Mouse (Mus musculus) neutrophil, adult 5-6 weeks (primary cell): ENCODE results near the gene Aprt. TPM values are rescaled to one million over a fixed set of nuclear protein-coding genes. Genes with fewer than 3 reads are reported as not detected.

ENCODE experiments used
- ATAC-seq: fragments of 151-379, 151-347 bp; 2 replicates; pipeline ENCODE4 v1.8.0; 2017; ENCODE audit warnings: mild to moderate bottlenecking, moderate TSS enrichment; ENCODE audit not compliant: insufficient number of reproducible peaks, poor library complexity, low FRiP score, severe bottlenecking; ENCODE audit errors: extremely low read depth
- total RNA-seq: library from RNA; stranded (forward); fragments of 200-1000 nt; gene quantifications from 2 replicates; pipeline ENCODE4 v1.2.3, GENCODE M21; 2017

Gene Aprt
- 26.4 and 42.6 TPM in 2 replicates for total RNA-seq

DNA sequence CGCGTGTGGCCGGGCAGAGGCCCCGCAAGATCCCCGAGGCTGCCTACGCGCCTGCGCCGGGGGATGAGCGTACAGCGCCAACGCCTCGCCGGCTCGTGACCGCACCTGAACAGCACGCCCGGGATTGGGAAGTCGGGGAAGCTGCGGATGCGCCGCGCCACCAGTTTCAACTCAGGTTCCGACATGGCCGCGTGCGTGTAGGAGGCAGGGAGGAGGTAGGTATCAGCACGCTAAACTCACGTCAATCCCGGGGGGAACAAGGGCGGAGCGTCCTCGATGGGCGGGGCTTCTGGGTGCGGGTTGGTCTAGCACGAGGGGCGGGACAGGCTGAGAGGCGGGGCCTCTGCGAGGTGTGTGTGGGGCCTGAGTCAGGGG lies at the start of gene Aprt:
Gene Aprt, minus strand, starts transcription at position 262 of the 375 bp plus-strand sequence.
- peak; percentile 84 for ATAC-seq

DNA sequence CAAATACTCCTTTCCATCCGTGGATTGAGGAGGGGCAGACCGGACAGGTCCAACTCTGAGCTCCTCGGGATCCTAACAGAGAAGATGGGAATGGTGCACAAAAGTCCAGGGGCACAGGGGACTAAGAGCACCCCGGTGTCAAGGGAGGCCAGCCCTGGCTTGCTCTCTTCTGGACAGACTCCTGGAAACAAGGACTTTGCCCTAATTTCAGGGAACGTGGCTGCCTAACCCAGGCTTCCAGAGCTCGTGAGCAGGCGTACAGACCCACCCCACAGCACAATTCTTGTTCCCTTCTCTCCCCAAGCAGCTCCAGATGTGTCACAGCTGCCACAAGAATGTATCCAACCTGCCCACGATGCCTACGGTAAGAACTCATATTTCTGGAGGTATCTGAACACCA lies 49.1 kb upstream of the Aprt start:
- no peak for ATAC-seq

DNA sequence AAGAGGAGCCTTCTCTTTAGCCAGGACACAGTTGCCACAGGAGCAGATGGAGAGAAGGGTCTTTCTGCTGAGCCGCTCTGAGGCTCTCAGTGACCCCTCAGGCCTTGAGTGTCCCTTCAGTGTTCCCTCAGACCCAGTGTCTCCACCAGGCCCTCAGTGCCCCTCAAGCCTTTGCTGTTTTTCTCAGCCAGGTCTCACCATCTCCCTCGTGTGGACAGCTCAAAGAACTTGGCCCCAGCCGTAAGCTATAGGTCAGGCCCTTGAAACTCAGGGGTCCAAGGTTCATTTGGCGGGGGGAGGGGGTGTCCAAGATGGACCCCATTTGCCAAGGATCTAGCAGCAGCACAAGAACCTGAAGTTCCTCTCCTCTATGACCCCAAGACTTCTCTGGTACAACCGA lies 47.9 kb upstream of the Aprt start:
- ATAC-seq, result no peak

DNA sequence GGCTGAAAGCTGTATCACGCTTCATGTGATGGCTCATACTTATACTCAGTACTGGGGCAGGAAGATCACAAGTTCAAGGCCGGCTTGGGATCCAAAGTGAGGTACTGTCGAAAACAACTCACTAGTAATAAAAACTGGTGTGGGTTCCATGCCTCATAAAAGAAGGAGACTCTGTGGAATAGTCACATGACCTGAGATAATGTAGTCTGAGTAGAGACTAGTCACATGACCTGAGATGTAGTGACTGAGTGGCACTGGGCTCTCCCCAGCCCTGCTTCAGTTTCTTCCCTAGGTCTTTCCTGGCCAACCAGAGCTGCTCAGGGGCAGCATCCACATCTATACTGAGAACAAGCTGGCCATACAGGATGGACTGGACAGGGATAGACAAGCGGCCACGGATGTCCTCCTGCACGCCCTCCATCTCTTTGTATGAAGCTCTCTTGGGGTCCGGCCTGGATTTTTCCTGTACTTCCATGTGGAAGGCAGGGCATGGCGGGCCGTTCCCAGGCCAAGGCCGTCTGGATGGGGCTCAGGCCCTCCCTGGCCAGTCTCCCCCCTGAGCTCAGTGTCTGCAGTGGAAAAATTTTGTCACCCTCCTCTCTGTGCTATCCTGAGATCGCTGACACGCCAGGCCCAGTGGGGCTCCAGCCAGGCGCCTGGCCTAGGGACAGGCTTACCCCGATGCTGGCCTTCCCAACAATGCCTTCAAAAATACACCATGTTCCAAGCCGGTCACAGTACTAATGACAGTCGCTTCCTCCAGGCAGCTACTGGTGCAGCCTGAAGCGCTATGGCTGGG lies 47.3 kb upstream of the Aprt start:
- no peak for ATAC-seq

DNA sequence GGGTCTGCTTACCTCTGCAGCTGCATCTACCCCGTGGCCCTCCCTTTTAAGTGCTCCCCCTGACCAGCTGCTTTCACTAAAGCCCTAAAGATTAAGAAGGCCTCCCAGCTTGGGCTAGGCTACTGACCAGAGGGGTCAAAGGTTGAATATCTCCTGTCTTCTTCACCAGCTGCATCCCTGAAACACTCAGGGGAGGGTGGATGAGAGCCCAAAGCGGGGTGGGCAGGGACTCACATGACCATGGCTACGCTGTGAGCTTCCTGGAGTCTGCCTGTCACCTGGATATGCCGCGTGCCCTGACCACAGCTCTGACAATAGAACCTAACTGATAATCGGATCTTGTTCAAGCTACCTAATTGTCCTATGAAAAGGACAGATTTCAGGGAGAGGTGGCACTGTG lies 46.0 kb upstream of the Aprt start, which contains the start of gene Pabpn1l:
Gene Pabpn1l, minus strand, starts transcription at position 13 of the 400 bp plus-strand sequence.
- ATAC-seq, result no peak

DNA sequence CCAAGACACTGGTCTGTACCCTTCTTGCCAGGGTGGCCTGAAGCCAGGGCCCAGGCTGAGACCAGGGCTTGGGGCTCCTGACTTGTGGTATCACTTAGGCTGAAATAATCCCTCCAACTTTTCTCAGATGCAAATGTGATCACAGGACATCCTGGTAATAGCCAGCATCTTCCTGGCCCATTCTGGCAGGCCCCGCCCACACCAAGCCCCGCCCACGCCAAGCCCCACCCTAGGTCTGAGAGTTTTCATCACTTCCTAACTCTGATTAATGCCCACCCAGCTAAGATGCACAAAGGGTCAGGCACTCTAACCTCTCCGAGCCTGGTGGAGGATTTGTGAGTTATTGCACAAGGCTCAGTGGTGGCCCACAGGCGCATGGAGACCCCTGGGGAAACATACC lies 43.7 kb upstream of the Aprt start:
- no peak for ATAC-seq

DNA sequence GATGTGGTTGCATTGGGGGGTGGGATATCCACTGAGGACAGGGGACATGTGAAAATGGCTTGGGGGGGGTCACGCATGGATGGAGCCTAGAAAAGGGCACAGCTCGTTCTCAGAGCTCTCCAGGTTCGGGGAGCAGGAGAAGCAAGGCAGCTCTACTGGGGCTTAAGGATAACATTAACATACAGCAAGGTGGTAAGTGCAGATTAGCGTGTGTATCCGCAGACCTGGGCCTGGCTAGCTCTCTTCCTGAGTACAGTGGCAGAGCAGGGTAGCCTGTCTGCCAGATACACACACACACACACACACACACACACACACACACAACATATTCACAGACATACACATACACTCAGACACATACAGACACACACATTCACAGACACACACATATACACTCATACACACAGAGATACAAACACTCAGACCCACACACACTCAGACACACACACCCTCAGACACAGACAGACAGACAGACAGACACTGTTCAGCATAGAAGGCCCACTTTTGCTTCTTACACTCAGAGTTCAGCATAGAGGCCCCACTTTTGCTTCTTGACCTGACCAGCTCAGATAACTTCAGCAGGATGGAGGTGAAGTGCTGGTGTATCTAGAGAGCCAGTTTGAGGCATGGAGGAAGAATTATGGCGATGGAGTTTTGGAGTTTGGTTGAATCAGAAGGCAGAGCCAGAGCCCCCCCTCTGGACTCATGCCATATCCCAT lies 42.1 kb upstream of the Aprt start:
- ATAC-seq, result no peak

DNA sequence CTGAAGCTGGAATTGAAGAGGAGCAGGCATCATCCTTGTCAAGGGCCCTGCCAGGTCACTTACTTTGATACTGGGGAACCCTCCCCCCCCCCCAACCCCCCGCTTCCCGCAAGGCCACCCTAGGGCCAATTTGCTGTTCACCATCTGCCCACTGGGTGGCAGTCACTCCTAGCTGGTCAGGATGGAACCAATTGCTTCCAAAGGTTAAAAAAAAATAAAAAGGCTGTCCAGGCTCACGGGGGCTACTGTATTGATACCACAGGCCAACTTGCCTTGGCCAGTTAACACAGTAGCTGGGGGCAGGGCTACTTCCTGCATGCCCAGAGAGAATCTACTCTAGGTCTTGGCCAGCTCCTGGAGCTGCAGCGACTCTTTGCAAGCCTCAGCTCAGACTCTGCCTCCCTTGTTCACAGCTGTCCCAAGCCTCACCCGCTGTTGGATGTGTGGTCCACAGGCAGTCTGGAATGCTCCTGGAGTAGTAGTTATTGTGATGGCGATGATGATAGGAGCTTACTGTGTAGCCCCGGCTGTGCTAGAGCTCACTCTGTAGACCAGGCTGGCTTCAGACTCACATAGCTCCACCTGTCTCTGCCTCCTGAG lies 41.3 kb upstream of the Aprt start:
- ATAC-seq, result peak; percentile 50

DNA sequence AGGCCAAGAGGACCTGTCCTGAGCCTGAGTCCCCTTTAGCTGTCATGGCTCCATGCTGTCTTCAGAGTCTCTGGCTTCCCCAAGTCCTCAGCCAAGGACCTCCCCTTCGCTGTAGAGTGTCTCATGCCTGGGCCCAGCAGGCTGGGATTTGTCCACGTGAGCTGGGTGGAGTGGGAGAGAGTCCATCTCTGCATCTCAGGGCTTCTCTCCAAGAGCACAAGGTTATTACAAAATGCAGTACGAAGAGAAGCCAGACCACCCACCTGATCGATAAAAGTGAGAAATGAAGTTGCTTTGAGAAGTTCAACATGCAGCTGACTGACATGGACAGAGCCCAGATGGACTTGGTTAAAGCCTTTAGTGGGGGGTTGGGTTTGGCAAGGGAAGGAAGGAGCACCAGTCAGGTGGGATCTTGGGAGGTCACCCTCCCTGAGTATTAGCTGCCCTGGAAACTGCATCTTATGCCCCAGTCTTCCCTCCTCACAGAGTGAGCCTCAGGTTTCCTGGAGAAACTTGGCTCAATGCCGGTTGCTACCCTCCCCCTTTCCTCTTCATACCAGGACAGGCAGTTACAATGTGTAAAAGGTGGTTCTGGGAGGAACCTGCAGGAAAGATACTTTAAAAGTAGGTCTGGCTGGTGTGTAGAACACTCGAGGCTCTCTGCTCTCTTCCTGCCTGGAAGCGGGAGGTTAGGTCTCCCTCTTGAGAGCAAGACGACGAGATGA lies 39.6 kb upstream of the Aprt start:
- no peak for ATAC-seq

DNA sequence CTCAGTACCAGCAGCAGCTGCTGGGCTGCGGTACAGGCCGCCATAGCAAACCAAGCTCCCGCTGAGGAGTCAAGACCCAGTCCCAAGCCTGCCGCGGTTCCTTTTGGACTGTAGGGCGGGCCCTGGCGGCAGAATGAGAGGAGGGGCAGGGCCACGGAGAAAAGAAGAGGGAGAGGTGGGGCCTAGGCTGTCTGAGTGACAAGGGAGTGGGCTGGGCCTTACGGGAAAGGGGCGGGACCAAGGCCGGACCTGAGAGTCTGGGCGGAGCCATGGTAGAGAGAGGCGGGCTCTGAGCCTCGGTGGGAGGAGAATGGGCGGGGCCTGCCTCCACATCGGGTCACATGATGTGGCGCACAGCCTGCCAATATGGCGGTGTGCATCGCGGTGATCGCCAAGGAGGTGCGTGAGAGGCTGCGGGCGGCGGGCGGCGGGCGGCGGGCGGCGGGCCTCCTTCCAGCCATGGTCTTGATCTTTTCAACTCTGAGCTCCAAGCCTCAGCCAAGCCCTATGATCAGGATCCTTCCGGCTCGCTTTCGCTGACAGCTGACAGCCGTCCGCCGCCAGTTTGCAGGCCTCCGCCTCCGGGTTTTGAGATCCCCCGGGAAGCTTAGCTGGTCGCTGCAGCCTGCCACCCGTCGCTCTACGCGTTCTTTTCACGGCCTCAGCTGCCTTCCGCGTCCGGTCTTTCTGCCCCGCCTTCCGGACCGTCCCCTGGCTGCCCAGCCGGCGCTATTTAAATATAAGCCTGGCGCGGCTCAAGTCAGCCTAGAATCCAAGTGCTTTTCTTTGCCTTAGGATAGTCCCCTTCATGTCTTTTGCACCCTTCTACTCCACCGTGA lies 34.8 kb upstream of the Aprt start, which contains the start of the genes Galns and Trappc2l:
Gene Galns, minus strand, starts transcription at position 169 of the 839 bp plus-strand sequence.
Gene Trappc2l, plus strand, starts transcription at position 346 of the 839 bp plus-strand sequence.
- ATAC-seq, result peak; percentile 98

DNA sequence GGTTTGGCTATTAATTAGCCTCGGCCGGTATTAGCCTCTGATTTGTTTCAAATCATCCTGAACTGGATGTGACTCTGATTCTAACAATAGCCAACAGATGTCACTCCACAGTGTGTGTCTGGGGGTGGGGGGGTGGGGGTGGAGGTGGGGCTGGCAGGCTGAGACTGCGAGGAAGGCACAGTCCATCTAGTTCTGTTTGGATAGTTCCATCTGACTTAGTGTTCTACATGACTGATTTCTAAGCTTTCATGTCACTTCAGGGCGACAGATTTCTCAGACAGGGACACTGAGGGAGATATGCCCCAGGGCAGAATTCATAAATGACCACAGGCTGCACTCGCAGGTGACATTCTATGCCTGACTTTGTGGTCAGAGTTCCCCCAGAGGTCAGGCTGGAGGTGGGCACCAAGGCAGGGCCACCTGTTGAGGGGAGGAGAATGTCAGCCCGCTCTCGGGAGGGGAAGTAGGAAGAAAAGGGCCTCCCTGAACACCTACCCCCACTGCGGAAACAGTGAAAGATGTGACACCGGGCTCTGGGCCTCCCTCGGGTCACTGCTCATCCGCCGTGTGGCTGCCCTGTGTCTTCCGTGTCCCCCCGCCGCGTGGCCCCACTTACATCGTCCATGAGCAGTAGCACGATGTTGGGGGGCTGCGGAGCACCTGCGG lies 34.0 kb upstream of the Aprt start:
- ATAC-seq, result peak; percentile 4; the same call in 1 of the 2 replicates

DNA sequence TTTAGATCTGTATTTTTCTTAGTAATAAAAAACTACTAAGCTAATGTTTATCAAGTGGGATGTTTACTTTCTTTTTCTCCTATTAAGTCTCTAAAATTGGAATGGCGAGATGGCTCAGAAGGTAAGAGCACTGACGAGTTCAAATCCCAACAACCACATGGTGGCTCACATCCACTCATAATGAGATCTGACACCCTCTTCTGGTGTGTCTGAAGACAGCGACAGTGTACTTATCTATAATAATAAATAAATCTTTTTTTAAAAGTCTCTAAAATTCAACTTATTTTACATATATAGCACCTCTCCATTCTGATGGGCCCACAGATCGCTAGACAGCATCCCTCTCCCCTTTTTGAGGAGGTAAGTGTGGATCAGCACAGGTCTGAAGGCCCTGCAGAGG lies 33.5 kb upstream of the Aprt start:
- ATAC-seq, result no peak

DNA sequence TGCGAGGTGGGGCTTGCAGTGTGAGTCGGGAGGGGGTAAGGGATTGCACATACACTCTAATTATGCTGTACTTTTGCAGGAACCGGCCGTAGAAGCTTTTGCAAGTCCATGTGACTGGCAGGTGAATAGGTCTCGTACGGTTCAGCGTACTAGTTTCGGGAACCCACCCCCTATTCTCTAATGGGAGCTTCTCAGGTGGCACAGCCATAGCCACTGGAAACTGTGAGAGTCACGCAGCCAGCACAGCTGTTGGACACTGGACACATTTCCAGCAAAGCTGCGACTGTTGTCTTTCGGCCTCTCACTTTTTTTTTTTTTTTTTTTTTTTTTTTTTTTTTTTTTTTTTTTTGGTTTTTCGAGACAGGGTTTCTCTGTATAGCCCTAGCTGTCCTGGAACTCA lies 30.1 kb upstream of the Aprt start:
- ATAC-seq, result no peak

DNA sequence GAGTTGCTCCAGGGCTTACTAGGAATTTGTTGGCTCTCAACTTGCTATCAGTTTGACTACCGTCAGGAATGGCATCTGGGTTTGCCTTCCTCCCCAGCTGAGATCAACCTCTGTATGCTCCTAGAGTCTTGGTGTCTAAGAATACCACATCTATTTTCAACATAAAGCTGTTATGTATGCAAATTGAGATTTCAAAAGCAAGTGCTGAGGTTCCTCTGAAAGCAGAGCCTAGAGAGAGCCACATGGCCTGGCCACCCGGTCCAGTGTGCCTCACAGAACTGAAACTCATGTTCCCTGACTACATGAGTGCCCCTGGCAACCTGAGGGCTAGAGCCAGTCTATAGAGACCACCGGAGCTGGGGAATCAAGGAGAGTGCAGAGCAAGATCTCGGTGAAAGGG lies 28.7 kb upstream of the Aprt start:
- ATAC-seq, result no peak

DNA sequence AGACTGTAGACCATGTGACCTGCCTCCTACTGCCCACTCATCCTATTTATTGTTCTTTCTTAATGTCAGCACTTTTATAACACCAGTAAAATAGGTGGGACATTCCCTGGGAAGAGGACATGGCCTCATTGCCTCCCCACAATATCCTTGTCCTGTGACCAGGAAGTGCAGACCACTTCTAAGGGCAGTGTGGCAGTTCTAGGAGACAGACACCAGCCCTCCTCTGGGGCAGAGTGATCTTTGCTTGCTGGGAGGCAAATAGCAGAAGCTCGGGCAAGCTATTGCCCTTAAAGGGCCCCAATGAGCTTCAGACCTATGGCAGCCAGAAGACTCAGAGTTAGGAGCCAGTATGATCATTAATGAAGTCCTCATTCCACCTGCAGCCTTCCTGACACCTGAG lies 27.9 kb upstream of the Aprt start:
- ATAC-seq, result no peak

DNA sequence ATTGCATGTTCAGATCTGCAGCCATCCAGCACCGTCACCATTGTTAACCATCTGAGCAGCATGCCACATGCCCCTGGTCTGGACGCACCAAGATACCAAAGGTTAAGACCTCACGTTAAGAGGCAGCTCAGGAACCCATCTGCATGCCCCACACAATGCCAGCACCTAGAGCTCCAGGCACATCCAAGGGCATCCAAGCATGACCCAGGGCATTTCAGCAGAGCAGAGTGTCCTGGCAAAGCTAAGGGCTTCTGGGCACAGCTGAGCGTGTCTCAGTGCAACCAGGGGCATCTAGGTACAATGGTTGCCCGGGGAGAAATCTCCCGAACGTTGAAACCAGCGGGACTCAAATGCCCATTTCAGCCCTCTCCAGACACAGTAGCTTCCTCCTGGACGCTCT lies 24.0 kb upstream of the Aprt start:
- ATAC-seq, result no peak

DNA sequence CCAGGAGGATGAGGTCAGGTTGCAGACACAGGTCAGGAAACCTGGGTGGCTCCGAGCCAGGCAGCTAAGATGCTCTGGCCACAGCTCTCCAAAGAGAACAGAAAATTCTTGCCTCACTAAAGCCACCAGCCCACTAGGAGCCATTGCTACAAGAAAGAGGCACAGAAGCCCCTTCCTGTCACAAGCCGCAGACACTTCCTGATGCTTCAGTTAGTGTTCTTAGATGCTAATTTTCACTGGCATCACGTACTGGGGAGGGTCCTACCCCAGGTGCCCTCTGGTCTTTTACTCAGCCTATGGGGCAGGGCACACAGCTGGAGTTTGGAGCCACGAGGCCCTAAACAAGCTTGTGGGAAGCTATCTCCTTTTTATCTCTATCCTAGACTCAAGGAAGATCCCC lies 19.3 kb upstream of the Aprt start:
- ATAC-seq, result no peak
